ENCODE assay signal across 23 mouse cellular contexts in genomic region chr6:126108771-126109170, GRCm38 (mm10). TPM values are rescaled to one million over a fixed set of nuclear protein-coding genes. Genes with fewer than 3 reads are reported as not detected.
"Had no signal": no experiment of that assay in that cellular context is flagged by ENCODE, and none has a peak within 500 bp of the region (broad histone marks: within the 10 kb centered on the region; RNA-seq: fewer than 3 reads in every experiment).

No protein-coding gene starts in this region.

- H3K36me3 ChIP-seq: embryonic facial prominence, embryonic 15.5 days; forebrain, embryonic 10.5 days; forebrain, embryonic 12.5 days; forebrain, embryonic 15.5 days had no signal

- H3K27ac ChIP-seq: embryonic facial prominence, embryonic 10.5 days; embryonic facial prominence, embryonic 12.5 days; embryonic facial prominence, embryonic 13.5 days; embryonic facial prominence, embryonic 15.5 days; forebrain, embryonic 10.5 days; forebrain, embryonic 12.5 days; forebrain, embryonic 13.5 days; forebrain, embryonic 15.5 days had no signal

- DNase-seq: cerebellum, adult 8-10 months; embryo, embryonic 11 days; forebrain, postnatal 0 days; gastrocnemius, adult 2 months; gastrocnemius, postnatal 10 days; gastrocnemius, postnatal 14 days; gastrocnemius, postnatal 25 days; gastrocnemius, postnatal 36 days; heart, adult 11 months; heart, adult 18-20 months had no signal

- H3K4me3 ChIP-seq: embryonic facial prominence, embryonic 10.5 days; embryonic facial prominence, embryonic 12.5 days; embryonic facial prominence, embryonic 13.5 days; embryonic facial prominence, embryonic 15.5 days; erythroblast, embryonic 14.5 days; forebrain, embryonic 10.5 days; forebrain, embryonic 12.5 days; forebrain, embryonic 13.5 days; forebrain, embryonic 15.5 days; gastrocnemius, adult 2 months had no signal

- H3K9ac ChIP-seq: embryonic facial prominence, embryonic 12.5 days; embryonic facial prominence, embryonic 13.5 days; embryonic facial prominence, embryonic 15.5 days; forebrain, embryonic 12.5 days; forebrain, embryonic 13.5 days; forebrain, embryonic 15.5 days; forebrain, postnatal 0 days had no signal

- H3K4me2 ChIP-seq: embryonic facial prominence, embryonic 12.5 days; embryonic facial prominence, embryonic 13.5 days; embryonic facial prominence, embryonic 15.5 days; forebrain, embryonic 12.5 days; forebrain, embryonic 13.5 days; forebrain, embryonic 15.5 days had no signal

- H3K4me1 ChIP-seq: forebrain, embryonic 10.5 days; forebrain, embryonic 12.5 days; forebrain, embryonic 13.5 days; forebrain, embryonic 15.5 days had no signal

- H3K9me3 ChIP-seq: embryonic facial prominence, embryonic 10.5 days; embryonic facial prominence, embryonic 12.5 days; embryonic facial prominence, embryonic 13.5 days; embryonic facial prominence, embryonic 15.5 days; forebrain, embryonic 10.5 days; forebrain, embryonic 12.5 days; forebrain, embryonic 13.5 days; forebrain, embryonic 15.5 days had no signal

- H3K27me3 ChIP-seq: embryonic facial prominence, embryonic 12.5 days; embryonic facial prominence, embryonic 13.5 days; embryonic facial prominence, embryonic 15.5 days; forebrain, embryonic 12.5 days; forebrain, embryonic 13.5 days; forebrain, embryonic 15.5 days had no signal

- ATAC-seq: forebrain, embryonic 13.5 days; forebrain, embryonic 14.5 days; forebrain, embryonic 15.5 days; forebrain, embryonic 16.5 days; forebrain, postnatal 0 days had no signal

RNA-seq across cellular contexts. Expression of gene Ntf3, which starts 57.9 kb away (rescaled TPM):
- total RNA-seq: common myeloid progenitor, adult 5-6 weeks; granulocyte monocyte progenitor cell, adult 5-6 weeks had no signal
- polyA plus RNA-seq: erythroblast, embryonic 14.5 days had no signal
